Mouse (Mus musculus): ENCODE data around the gene BC107364. TPM values are rescaled to one million over a fixed set of nuclear protein-coding genes. Genes with fewer than 3 reads are reported as not detected.
"Not testable (repeated sequence)": the region's sequence is repeated elsewhere in the genome, so short reads cannot be mapped to it uniquely, and the experiment has no call there.

BC107364 gene
- total RNA-seq, 2 experiments from 2014 or later = not detected

DNA sequence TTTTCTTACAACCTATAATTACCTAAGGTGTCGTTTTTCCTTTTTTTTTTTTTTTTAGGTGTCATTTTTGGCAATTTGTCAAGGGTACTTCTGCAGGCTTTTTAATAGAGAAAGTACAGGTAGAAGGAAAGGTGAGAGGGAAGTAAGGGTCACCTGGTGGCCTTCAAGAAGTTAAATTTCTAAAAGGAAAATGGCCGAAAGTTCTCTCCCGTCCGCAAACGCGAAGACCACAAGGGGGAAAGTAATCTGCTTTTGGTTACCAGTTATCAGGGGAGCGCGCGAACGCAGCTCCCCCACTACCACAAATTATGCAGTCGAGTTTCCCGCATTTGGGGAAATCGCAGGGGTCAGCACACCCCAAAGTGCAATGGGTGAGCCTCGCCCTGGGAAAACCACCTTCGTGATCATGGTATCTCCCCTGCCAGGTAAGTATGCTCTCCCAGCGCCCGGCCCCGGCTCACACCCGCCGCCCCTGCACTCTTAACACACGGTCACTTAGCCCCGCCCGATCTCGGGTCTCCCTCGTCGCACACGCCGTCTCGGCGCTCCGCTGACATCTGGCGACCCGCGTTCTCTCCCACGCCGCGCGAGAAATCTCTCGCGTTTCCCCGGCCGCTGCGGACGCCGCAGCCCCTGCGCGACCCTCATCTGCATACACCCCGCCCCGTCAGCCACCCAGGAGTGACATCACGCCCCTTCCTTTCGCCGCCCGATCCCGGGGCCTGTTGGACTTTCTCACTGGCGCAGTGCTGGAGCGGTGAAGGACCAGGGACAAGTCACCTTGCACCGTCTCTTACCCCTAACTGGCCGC lies 7.9 kb upstream of the BC107364 start:
- intact Hi-C loops (cut with DNase I); DNase-seq: not testable (repeated sequence)

DNA sequence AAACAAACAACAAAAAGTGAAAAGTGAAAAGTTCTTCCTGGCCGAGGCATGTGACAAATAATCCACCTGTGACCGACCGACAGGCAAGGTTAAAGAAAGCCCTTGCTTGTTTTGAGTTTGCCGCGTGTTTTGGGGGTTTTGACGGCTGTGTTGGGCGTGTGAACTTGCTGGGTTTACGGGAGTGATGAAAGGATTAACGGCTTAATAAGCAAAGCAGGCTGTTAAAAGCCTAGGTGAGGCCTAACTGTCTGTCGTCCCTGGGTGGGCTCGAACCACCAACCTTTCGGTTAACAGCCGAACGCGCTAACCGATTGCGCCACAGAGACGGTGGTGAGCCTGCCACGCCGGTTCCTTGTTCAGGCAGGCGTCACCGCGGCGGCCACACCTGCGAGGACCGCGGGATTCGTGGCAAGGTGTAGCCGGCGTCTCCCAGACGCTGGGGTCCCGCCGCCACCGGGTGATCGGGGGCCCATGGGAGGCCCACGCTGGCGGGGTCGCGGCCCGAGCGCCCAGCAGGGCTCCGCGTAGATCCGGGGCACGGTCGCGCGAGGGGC lies 6.9 kb upstream of the BC107364 start:
- DNase-seq; intact Hi-C loops (cut with DNase I): not testable (repeated sequence)

DNA sequence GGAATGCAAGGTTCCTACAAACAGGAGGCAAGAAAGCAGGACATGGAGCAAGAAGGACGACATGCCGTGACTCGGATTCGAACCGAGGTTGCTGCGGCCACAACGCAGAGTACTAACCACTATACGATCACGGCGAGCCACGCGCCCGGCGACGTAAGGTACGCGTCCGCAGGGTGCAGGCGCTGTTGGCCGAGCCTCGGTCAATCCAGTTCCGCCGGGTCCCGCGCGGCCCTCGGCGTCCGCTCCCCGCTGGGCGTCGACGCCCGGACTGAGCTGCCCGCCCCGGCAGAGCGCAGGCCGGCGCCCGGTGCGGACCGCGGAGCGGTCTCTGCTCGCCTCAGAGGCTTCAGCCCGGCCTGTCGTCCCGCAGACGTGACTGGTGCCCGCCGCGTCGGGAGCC lies 5.9 kb upstream of the BC107364 start:
- intact Hi-C loops (cut with DNase I) = not testable (repeated sequence)

DNA sequence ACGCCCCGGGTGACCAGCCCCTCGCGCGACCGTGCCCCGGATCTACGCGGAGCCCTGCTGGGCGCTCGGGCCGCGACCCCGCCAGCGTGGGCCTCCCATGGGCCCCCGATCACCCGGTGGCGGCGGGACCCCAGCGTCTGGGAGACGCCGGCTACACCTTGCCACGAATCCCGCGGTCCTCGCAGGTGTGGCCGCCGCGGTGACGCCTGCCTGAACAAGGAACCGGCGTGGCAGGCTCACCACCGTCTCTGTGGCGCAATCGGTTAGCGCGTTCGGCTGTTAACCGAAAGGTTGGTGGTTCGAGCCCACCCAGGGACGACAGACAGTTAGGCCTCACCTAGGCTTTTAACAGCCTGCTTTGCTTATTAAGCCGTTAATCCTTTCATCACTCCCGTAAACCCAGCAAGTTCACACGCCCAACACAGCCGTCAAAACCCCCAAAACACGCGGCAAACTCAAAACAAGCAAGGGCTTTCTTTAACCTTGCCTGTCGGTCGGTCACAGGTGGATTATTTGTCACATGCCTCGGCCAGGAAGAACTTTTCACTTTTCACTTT lies 847 bp downstream of the BC107364 start:
- DNase-seq; intact Hi-C loops (cut with DNase I): not testable (repeated sequence)

More for the DNA sequence above, 5.9 kb upstream of the BC107364 start:
- not testable (repeated sequence) for DNase-seq

DNA sequence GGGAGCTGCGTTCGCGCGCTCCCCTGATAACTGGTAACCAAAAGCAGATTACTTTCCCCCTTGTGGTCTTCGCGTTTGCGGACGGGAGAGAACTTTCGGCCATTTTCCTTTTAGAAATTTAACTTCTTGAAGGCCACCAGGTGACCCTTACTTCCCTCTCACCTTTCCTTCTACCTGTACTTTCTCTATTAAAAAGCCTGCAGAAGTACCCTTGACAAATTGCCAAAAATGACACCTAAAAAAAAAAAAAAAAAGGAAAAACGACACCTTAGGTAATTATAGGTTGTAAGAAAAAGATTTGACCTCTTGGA lies 1.6 kb downstream of the BC107364 start:
- intact Hi-C loops (cut with DNase I) = not testable (repeated sequence)

DNA sequence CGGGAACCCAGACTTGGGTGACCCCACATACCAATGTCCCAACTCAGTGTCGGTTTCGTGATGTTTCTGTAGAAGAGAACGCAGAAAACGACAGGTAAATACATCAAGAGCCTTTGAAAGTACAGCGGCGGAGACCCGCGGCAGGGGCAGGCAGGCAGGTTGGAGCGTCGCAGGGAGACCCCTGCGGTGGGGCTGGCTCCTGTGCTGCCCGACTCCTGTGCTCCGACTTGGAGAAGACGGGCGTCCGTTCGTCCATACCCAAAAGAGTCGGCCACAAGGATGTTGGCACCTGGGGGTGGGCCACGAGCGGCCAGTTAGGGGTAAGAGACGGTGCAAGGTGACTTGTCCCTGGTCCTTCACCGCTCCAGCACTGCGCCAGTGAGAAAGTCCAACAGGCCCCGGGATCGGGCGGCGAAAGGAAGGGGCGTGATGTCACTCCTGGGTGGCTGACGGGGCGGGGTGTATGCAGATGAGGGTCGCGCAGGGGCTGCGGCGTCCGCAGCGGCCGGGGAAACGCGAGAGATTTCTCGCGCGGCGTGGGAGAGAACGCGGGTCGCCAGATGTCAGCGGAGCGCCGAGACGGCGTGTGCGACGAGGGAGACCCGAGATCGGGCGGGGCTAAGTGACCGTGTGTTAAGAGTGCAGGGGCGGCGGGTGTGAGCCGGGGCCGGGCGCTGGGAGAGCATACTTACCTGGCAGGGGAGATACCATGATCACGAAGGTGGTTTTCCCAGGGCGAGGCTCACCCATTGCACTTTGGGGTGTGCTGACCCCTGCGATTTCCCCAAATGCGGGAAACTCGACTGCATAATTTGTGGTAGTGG lies 2.1 kb downstream of the BC107364 start:
- DNase-seq; intact Hi-C loops (cut with DNase I): not testable (repeated sequence)

More for the DNA sequence above, 1.6 kb downstream of the BC107364 start:
- DNase-seq = not testable (repeated sequence)

DNA sequence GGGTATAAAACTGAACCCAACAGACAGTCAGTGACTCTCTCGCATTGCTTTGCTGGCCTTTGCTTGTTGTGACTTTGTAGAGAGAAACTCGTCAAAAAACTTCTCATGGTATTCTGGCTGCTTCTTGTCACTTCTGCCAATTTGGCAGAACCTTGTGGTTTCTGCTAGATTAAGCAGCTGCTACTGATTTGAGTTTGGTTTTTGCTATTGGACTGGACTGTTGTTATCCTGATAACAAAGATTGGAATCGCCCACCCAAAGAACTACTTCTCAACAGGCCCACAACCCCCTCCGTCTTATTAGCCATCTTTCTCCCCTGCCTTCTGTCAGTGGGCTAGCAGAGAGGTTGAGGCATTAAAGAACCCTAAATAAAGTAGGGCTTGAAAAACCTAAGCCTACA lies 6.7 kb downstream of the BC107364 start:
- DNase-seq = no peak
- intact Hi-C loops (cut with DNase I) = no loop called here

DNA sequence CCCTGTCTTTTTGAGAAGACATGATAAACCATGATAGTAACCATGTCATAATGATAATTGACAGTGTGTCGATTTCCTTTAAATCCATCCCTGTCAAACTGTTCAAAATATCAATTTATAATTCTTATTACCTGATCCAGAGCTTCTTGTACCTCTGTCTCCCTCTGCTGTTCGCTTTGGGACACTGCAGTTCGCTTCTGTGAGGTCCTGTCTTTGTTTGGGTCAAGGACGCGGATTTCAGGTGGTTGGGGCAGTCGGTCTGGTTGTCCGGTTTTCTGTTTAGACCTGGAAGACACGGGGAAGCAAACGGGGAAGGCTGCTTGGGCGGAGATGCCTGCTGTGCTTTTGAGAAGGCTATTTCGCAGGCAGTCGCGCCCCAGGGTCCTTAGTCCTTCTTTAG lies 11.5 kb downstream of the BC107364 start:
- DNase-seq = peak; percentile 64 to 81
- intact Hi-C loops (cut with DNase I) = loop anchor here (5.0 kb wide), 2 partner anchors 113 to 158 kb away; no protein-coding TSS in a partner anchor

DNA sequence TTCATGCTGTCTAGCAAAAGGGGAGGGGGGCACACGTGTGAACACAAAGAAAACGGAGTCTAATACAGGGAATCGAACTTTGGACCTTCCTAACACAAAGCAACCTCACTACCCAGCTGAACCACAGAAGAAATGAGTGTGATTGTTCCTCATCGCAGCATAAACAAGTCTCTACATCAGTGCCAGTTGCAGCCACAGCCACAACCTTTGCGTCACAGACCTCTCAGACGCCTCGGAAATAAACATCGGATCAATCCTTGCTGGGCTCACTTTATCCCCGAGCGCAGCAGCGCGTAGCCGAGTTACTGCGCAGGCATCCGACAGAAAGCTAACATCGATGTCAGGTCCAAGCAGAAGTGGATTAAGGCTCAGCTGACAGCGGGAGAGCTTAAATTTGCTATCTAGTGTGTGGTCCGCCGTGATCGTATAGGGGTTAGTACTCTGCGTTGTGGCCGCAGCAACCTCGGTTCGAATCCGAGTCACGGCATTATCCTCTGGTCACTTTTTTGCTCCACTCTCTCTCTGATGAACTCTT lies 16.5 kb downstream of the BC107364 start:
- DNase-seq = no peak
- intact Hi-C loops (cut with DNase I) = no loop called here

DNA sequence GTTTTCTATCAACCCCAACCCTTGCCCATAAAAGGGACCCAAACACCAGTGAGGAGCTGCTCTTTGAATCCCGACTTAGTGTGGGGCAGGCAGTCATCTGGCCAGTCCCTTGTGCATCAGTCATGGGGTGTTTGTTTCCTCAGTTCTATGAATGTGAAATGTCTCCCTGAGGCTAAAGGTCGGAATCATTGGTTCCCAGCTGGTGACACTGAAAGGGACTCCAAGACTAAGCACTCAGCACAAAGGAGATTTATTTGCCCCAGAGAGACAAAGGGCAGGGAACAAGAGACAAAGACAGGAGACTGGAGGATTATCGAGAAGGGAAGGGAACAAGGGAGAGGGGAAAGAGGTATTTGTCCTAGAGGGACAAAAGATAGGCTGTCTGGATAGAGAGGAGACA lies 19.9 kb downstream of the BC107364 start:
- intact Hi-C loops (cut with DNase I) = no loop called here

DNA sequence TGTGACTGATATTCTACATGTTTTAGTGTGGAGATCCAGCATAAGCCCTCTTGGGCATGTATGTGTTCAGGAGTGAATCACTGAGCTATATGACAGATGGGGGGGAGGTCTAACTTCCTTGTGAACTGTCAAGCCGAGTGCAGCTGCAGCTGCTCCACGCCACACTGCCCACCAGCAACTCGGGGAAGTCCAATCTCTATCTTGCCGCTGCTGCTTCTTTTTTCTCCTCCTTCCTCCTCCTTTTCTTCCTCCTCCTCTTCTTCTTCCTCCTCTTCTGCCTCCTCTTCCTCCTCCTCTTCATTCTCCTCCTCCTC lies 22.3 kb downstream of the BC107364 start:
- intact Hi-C loops (cut with DNase I) = no loop called here
- DNase-seq = no peak

More for the DNA sequence above, 19.9 kb downstream of the BC107364 start:
- no peak for DNase-seq

DNA sequence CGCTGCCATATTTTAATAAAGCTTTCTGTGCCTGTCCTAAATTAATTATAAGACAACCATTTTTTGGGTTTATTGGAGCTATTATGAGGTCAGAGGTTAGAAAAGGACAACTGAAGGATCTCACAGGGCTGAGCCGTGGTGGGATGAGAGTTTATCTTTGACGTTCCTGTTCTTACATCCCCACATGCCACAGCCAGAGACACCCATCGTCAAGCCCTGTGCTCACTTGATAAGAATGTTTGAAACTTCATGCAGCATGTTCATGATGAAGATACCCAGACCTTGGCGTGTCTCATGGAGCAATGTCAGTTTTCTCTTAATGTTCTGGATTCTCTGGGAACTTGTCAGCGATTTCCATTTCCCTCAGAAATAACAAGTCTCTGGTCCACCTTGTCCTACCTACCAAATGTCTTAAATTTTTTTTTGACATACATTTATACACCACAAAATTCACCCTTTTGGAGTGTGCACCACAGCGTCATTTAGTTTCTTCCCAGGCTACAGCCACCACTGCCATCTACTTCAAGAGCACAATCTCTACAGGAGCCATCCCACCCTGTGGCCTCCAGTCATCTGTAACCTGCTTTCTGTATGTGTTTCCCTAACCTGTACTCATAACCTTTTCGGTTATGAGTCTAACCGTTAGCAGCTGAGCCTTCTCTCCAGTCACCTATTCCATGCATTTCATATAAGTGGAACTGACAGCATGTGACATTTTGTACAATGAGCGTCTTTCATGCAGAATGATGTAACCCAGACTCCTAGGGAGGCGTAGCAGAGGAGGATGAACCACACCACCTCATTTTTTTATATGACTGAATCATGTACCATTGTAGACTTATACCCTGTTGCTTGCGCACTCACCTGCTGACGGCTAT lies 22.9 kb downstream of the BC107364 start:
- intact Hi-C loops (cut with DNase I) = no loop called here
- no peak for DNase-seq

DNA sequence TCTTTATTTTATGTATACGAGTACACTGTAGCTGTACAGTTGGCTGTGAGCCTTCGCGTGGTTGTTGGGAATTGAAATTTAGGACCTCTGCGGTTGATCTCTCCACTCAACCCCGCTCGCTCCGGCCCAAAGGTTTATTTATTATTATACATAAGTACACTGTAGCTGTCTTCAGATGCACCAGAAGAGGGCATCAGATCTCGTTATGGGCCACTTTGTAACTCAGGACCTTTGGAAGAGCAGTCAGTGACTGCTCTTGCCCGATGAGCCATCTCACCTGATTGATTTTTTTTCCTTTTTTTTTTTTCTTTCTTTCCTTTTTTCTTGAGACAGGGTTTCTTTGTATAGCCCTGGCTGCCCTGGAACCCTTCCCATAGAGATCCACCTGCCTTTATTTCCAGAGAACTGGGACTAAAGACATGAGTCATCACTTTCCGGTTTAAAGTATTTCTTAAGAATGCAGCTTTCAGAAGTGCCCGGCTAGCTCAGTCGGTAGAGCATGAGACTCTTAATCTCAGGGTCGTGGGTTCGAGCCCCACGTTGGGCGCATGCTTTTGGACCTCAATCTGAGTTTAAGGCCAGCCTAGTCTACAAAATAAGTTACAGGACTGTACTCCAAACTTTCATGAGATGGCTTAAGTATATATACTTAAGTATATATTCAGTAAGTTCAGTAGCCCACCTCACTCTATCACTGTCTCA lies 24.2 kb downstream of the BC107364 start:
- intact Hi-C loops (cut with DNase I) = no loop called here
- DNase-seq = peak; percentile 5 to 17

DNA sequence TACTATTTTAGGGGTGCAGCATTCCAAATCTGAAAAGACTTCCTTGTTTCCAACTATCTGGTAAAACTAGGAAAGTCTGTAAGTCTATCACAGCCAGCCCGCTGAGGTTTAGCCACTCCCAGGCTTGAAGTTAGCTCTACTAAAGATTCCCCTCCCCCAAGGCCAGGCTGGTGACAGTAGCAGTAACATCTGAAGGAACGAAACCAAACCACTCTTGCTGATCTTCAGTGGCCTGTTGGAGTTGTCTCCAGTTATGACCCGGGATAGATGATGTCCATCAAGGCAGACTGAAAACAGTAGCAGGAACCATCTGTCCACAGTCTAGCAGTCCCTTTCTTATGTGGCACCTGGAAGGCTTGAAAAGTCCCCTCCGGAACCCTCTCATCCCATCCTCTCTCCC lies 24.8 kb downstream of the BC107364 start:
- intact Hi-C loops (cut with DNase I) = no loop called here
- no peak for DNase-seq

DNA sequence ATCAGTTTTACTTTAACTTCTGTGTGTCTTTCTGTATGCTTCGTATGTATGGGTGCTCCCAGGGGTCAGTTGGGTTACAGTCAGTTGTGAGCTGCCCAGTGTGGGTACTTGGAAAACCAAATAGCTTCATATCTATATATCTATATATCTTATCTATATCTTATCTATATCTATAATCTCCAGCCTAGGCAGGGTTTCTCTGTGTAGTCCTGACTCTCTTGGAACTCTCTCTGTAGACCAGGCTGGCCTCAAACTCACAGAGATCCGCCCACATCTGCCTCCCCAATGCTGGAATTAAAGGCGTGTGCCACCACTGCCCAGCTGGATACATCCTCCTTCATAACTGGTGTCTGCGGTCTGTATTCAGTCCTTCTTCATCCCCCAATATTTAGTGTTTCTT lies 25.8 kb downstream of the BC107364 start:
- intact Hi-C loops (cut with DNase I) = no loop called here
- no peak for DNase-seq

DNA sequence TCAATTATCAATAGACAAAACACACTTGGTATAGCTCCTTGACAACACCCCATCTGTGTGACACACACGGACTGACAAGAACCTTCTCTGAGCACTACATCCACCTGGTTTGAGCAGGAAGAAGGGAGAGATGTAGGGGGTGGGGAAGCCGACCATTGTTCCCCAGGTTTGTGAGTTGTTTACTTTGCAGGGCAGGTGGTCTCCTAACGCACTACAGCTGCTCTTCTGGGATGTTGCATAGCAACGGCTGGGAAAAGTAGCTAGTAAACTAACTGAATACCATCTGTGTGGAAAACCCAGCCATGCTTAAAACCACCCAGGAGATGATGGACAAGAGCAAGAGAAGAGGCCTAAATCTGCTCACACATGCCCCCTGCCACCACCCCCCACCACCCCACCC lies 27.7 kb downstream of the BC107364 start:
- intact Hi-C loops (cut with DNase I); DNase-seq: not testable (repeated sequence)

DNA sequence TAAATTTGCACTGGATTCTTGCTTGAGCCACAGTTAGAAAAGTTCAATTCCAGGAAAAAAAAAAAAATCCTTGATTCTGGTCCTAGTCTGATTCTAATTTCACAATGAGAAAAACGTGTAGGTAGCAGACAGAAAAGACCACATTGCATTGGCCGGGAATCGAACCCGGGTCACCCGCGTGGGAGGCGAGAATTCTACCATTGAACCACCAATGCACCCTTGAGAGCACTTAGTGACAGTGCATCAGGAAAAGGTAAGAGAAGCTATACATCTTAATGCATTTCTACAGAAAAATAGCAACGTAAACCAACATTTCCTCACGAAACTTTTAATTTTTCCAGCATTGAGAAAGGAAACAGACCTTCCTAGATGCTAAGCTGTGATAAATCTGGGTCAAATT lies 28.2 kb downstream of the BC107364 start:
- intact Hi-C loops (cut with DNase I) = no loop called here
- no peak for DNase-seq

DNA sequence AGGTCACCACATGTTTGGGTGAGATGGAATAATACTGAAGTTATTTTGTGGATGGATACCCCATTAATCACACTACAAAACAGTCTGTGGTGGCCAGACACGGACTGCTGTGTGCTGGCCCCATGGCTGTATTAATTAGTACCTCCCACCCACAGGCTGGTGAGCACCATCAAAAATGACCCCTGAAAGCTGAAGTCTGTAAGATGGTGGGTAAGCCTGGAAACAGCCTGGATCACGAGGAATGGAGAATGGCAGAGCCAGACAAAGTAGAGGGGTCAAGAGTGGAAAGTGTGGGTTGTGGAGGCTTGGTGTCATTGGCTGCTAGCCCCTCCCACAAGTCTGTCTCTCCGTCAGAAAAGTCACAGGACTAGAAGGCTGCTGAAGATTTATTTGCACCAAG lies 31.3 kb downstream of the BC107364 start:
- intact Hi-C loops (cut with DNase I) = no loop called here
- DNase-seq = no peak

DNA sequence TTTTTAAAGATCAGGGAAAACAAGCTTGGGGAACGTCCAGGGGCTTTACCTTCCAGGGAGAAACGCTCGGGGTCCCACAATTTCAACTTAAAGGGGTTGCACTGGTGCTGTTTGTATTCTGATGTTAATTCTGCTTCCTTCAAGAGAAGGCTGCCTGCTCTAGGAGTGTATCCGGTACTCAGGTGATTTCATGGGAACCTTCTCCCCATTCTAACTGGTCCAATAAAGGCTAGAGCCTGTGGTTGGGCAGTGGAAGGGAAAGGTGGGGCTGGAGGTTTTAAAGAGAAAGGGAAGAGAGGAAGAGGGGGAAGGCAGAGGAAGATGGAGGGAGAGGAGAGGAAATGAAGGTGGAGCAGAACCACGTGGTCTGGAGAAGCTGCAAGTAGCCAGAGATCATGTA lies 33.2 kb downstream of the BC107364 start:
- intact Hi-C loops (cut with DNase I); DNase-seq: not testable (repeated sequence)

Data from heart, postnatal 10 days (tissue).